Mouse (Mus musculus) hindbrain, postnatal 0 days (tissue): ENCODE measurements around the gene Psma5. TPM values are rescaled to one million over a fixed set of nuclear protein-coding genes. Genes with fewer than 3 reads are reported as not detected.

Experiments
- ATAC-seq: fragments of 200-750 bp; cut with Nextera tagmentation; 2 replicates; pipeline ENCODE4 v1.8.0; 2017; ENCODE audit warnings: mild to moderate bottlenecking, moderate TSS enrichment, moderate library complexity
- DNase-seq: peaks from one replicate; pipeline ENCODE4 v3.0.0-alpha.2; 2015; ENCODE audit warnings: low spot score
- H3K27ac ChIP-seq: fragments of 300-500 bp; sonication (generic); 2 replicates; pipeline ENCODE4 v1.5.1; 2014; ENCODE audit warnings: mild to moderate bottlenecking
- H3K27me3 ChIP-seq: fragments of 300-500 bp; sonication (generic); 2 replicates; pipeline ENCODE4 v1.6.1; 2014; ENCODE audit warnings: low read length, mixed read lengths; ENCODE audit not compliant: insufficient read depth
- H3K36me3 ChIP-seq: fragments of 300-500 bp; sonication (generic); 2 replicates; pipeline ENCODE4 v1.6.1; 2014; ENCODE audit warnings: low read length, mixed read lengths; ENCODE audit not compliant: insufficient read depth
- H3K4me1 ChIP-seq: fragments of 300-500 bp; sonication (generic); 2 replicates; pipeline ENCODE4 v1.6.1; 2014; ENCODE audit warnings: antibody characterized with exemption, low read length, mixed read lengths; ENCODE audit not compliant: insufficient read depth
- H3K4me2 ChIP-seq: fragments of 300-500 bp; sonication (generic); 2 replicates; pipeline ENCODE4 v1.6.1; 2014; ENCODE audit warnings: low read depth, mild to moderate bottlenecking, low read length, moderate library complexity, mixed read lengths
- H3K4me3 ChIP-seq: fragments of 300-500 bp; sonication (generic); 2 replicates; pipeline ENCODE4 v1.5.1; 2014; ENCODE audit warnings: low read length
- H3K9ac ChIP-seq: fragments of 300-500 bp; sonication (generic); replicated peaks from 2 replicates; pipeline ENCODE4 v1.6.1; 2014; ENCODE audit warnings: mild to moderate bottlenecking, low read length, moderate library complexity, mixed read lengths
- H3K9me3 ChIP-seq: fragments of 300-500 bp; sonication (generic); 2 replicates; pipeline ENCODE4 v1.6.1; 2016; ENCODE audit warnings: low read length, mixed read lengths
- CTCF ChIP-seq: IDR thresholded peaks from 2 replicates; pipeline ENCODE4 v1.5.1; 2016; ENCODE audit warnings: antibody characterized with exemption, control low read depth, low read depth
- WGBS: fragments of 180-500 bp; shearing (Covaris S2); extraction: QIAGEN DNeasy Blood & Tissue Kit; methylation state at CpG from one replicate; pipeline ENCODE4 v1.1.7; 2014; 5-methylcytosine and 5-hydroxymethylcytosine counted together
- polyA plus RNA-seq: library from polyadenylated mRNA; unstranded; fragments of >200 nt; fragmentation: Nextera tagmentation; extraction: Ambion mirVana; gene quantifications from 2 replicates; pipeline ENCODE4 v1.2.1, GENCODE M21; 2015
- total RNA-seq: library from RNA; depleted of rRNA; stranded (reverse); fragments of >200 nt; gene quantifications from 2 replicates; pipeline ENCODE4 v1.2.3, GENCODE M21; 2014

The Psma5 gene
- total and polyA plus RNA-seq, 2 experiments from 2014 or later: 93.6 to 238 TPM

DNA sequence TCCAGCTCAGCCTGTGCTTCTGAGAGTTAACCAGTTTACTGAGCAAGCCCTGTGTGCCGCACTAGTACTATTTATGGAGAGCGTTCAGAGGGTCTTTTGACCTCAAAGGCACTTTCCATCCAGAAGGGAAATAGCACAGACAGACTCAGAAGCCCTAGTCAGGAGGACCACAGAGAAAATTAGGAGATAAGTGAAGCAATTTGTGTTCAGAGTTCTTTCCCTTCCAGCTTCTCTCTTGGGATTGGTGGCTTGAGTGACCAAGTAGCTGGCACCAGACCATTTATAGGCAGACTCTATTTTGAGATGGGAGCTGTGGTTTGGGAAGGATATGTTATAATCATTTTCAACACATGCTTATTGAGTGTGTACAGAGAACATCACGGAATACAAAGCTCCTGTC lies 49.7 kb downstream of the Psma5 start:
- no peaks in the 10 kb centered on the region for H3K4me1 ChIP-seq
- no peak overlapping the region for H3K27ac ChIP-seq
- 71% methylated on average over 3 of the region's 3 CpGs for WGBS
- no peak overlapping the region for H3K4me2 ChIP-seq
- no peaks in the 10 kb centered on the region for H3K36me3 ChIP-seq
- DNase-seq (no peak), ATAC-seq (no peak)
- no peak overlapping the region for H3K9ac ChIP-seq
- no peak for TF ChIP-seq CTCF
- H3K9me3 ChIP-seq: no peaks in the 10 kb centered on the region
- H3K27me3 ChIP-seq: no peaks in the 10 kb centered on the region
- H3K4me3 ChIP-seq: no peak overlapping the region

DNA sequence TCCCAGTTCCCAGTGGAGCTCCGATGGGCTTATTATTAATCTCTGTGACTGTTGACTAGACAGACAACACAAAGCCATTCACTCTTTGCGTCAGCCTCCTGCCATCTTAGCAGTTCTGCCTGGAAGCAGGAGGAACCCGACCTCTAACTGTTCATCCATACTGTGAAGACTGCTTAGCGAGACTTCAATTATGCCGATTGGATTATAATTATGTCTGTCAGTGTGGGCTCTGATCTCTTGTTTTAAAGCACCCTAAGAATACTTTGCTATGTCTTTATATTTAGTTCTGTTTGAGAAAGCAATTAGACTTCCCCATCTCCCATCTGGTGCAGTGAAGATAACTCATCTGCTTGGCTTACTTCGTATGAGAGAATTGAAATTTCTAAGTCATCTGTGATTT lies 50.8 kb downstream of the Psma5 start:
- no peak overlapping the region for H3K4me3 ChIP-seq
- no peak overlapping the region for H3K27ac ChIP-seq
- 47% methylated on average over 6 of the region's 6 CpGs for WGBS
- H3K36me3 ChIP-seq: no peaks in the 10 kb centered on the region
- DNase-seq (no peak), ATAC-seq (no peak)
- H3K4me1 ChIP-seq: no peaks in the 10 kb centered on the region
- H3K9me3 ChIP-seq: no peaks in the 10 kb centered on the region
- H3K9ac ChIP-seq: no peak overlapping the region
- no peak for TF ChIP-seq CTCF
- no peaks in the 10 kb centered on the region for H3K27me3 ChIP-seq
- no peak overlapping the region for H3K4me2 ChIP-seq

DNA sequence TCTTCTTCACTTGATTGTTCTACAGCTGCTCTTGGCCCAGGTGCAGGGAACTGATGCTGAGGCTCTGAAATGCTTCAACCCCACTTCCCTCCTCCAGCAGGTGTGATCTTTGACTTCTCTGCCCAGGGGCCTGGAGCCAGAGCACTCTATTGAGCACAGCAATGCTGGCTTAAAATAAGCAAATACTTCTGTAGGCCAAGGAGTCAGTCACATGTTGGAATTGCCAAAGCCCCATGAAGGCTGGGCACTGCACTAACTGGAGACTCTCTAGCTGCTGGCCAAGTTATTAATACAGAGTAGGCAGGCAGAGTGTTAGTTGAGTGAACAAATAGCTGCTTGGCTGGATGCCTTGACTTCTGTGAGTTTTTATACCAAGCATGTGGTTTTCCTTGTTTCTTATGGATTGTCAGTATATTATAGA lies 54.2 kb downstream of the Psma5 start:
- Histone ChIP-seq H3K27me3 (no peaks in the 10 kb centered on the region), H3K9me3 (no peaks in the 10 kb centered on the region), H3K4me2 (no peak overlapping the region), H3K9ac (no peak overlapping the region), H3K27ac (no peak overlapping the region), H3K4me3 (no peak overlapping the region), H3K4me1 (no peaks in the 10 kb centered on the region), H3K36me3 (no peaks in the 10 kb centered on the region)
- no peak for DNase-seq
- ATAC-seq: no peak
- TF ChIP-seq CTCF: no peak

DNA sequence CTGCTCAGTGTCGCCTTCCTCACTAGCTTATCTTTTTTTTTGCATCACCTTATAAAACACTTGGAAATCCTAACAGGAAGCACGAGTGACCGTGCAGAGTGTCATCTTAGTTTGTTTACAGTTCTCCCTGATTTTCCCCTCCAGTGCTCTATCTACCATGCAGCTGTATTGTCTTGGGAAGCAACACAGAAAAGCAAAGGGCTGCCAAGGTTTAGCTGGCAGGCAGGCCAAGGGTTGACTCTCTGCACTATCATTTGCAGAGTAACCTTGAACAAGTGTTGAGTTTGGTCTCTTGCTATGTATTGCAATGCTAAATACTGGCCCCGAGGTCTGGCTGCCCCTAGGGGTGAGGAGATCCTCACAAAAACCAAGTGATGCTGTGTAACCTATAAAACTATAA lies 55.0 kb downstream of the Psma5 start:
- no peak overlapping the region for H3K9ac ChIP-seq
- no peaks in the 10 kb centered on the region for H3K27me3 ChIP-seq
- no peaks in the 10 kb centered on the region for H3K36me3 ChIP-seq
- no peaks in the 10 kb centered on the region for H3K9me3 ChIP-seq
- DNase-seq: no peak
- TF ChIP-seq CTCF: no peak
- H3K4me1 ChIP-seq: no peaks in the 10 kb centered on the region
- no peak overlapping the region for H3K4me3 ChIP-seq
- no peak for ATAC-seq
- no peak overlapping the region for H3K4me2 ChIP-seq
- H3K27ac ChIP-seq: no peak overlapping the region
- WGBS: 88% methylated on average over 4 of the region's 4 CpGs

DNA sequence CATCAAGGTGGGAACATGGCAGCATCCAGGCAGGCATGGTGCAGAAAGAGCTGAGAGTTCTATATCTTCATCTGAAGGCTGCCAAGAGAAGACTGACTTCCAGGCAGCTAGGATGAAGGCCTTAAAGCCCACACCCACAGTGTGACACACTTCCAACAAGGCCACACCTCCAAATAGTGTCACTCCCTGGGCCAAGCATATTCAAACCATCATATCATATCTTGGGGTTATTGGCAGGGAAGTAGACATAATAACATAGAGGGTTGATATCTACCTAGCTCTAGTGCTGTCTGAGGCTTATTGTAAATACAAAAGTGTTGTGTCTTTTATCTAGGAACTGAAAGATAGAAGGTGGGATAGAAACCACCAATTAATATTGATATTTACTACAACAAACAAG lies 55.7 kb downstream of the Psma5 start:
- Histone ChIP-seq H3K36me3 (no peaks in the 10 kb centered on the region), H3K9ac (no peak overlapping the region), H3K4me2 (no peak overlapping the region), H3K27me3 (no peaks in the 10 kb centered on the region), H3K27ac (no peak overlapping the region), H3K9me3 (no peaks in the 10 kb centered on the region), H3K4me1 (no peaks in the 10 kb centered on the region), H3K4me3 (no peak overlapping the region)
- no peak for TF ChIP-seq CTCF
- DNase-seq (no peak), ATAC-seq (no peak)

DNA sequence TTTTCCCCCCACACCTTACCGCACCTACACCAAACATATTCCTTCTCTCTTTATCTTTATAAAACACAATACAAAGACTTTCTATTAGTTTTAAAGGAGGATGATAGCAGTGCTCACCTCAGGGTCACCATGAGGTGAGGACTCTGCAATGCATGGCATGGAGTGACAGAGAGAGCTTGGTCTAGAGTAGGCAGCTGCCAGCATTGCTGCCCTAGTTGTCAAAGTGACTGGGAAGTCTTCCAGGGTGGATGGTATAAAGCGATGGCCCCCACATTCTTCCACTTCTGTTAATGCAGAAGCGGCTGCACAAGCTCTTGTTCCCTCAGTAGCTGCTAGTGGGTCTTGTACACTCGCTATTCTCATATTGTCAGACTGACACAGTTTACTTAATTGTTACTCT lies 56.4 kb downstream of the Psma5 start:
- ATAC-seq (no peak), DNase-seq (no peak)
- no peak overlapping the region for H3K9ac ChIP-seq
- WGBS: 72% methylated on average over 4 of the region's 4 CpGs
- no peak for TF ChIP-seq CTCF
- H3K36me3 ChIP-seq: no peaks in the 10 kb centered on the region
- H3K27me3 ChIP-seq: no peaks in the 10 kb centered on the region
- H3K9me3 ChIP-seq: no peaks in the 10 kb centered on the region
- no peak overlapping the region for H3K4me3 ChIP-seq
- no peaks in the 10 kb centered on the region for H3K4me1 ChIP-seq
- no peak overlapping the region for H3K27ac ChIP-seq
- no peak overlapping the region for H3K4me2 ChIP-seq

DNA sequence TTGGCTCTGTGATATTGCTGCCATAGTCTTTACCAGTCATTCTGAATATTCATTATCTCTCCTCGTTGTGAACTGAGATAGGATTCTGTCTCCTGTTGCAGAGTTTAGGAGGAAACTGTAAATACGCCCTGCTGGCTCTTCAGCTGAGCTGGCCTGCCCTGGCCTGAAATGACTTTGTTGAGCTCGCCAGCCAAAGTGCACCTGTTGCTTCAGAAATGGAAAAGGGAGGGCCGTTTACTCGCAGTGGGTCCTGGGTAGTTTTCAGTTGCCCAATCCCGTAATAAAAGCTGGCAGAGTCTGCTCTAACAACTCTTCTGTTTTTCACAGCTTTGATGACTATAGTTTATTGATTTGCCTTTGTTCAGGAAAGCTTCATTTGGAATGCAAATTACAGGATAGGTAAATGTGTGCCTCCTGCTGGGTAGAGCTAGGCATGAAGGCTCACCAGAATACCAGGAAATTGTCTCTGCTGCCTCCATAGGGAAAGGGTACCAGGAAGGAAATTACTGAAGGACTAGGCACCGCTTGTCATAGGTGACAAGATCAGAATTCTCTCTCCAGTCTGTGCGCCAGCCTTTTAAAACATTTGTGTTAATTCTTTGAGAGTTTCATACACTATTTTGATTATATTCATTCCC lies 57.4 kb downstream of the Psma5 start:
- no peaks in the 10 kb centered on the region for H3K36me3 ChIP-seq
- DNase-seq: no peak
- no peak overlapping the region for H3K4me3 ChIP-seq
- no peaks in the 10 kb centered on the region for H3K9me3 ChIP-seq
- H3K9ac ChIP-seq: no peak overlapping the region
- H3K4me2 ChIP-seq: no peak overlapping the region
- no peaks in the 10 kb centered on the region for H3K4me1 ChIP-seq
- TF ChIP-seq CTCF: no peak
- H3K27ac ChIP-seq: no peak overlapping the region
- 60% methylated on average over 8 of the region's 8 CpGs for WGBS
- ATAC-seq: no peak
- H3K27me3 ChIP-seq: no peaks in the 10 kb centered on the region
